Mouse (Mus musculus) embryonic fibroblast, embryonic 13.5 days (primary cell): ENCODE data around the gene Tbc1d2.

Source experiments
- CTCF ChIP-seq: IDR thresholded peaks from 2 replicates; pipeline ENCODE4 v1.5.1; 2011; ENCODE audit warnings: mild to moderate bottlenecking, control low read depth, low read length, moderate library complexity, borderline replicate concordance; ENCODE audit not compliant: insufficient read depth
- POLR2A ChIP-seq: IDR thresholded peaks from 2 replicates; pipeline ENCODE4 v1.6.1; 2011; ENCODE audit warnings: low read depth, mild to moderate bottlenecking, control low read depth, low read length, moderate library complexity

DNA sequence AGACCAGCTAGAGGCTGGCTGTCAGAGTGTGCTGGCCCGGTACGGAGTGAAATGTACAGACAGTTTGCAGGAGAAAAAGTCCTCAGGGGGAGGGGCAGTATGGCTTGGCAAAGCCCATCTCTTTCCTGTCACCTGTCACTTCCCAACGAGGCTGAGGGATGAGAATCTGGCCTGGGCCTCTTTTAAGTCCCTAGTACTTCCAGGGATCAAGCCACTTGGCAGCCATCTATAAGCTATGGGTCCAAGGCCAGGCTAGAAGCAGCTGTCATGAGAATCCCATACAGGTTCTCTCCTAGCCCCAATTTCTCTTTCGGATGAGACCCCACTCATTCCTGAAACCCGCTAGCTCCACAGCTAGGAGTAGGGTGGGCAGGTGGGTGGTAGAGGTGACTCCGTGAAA lies 53.6 kb downstream of the Tbc1d2 start:
- no peak for TF ChIP-seq POLR2A
- no peak for TF ChIP-seq CTCF
